Mouse (Mus musculus) forebrain, embryonic 16.5 days (tissue): ENCODE results near the gene Olfr430. TPM values are rescaled to one million over a fixed set of nuclear protein-coding genes. Genes with fewer than 3 reads are reported as not detected.
"Not testable (repeated sequence)": the region's sequence is repeated elsewhere in the genome, so short reads cannot be mapped to it uniquely, and the experiment has no call there.

ENCODE experiments used
- ATAC-seq: fragments of 200-750 bp; cut with Nextera tagmentation; 2 replicates; pipeline ENCODE4 v1.8.0; 2017; ENCODE audit warnings: mild to moderate bottlenecking, moderate library complexity
- H3K27ac ChIP-seq: fragments of 300-500 bp; sonication (generic); 2 replicates; pipeline ENCODE4 v1.5.1; 2014; ENCODE audit warnings: low read length, control low read depth
- H3K27me3 ChIP-seq: fragments of 300-500 bp; sonication (generic); replicated peaks from 2 replicates; pipeline ENCODE4 v1.6.1; 2014; ENCODE audit warnings: low read length; ENCODE audit not compliant: control insufficient read depth, insufficient read depth
- H3K36me3 ChIP-seq: fragments of 300-500 bp; sonication (generic); 2 replicates; pipeline ENCODE4 v1.6.1; 2014; ENCODE audit not compliant: control insufficient read depth, insufficient read depth
- H3K4me1 ChIP-seq: fragments of 300-500 bp; sonication (generic); replicated peaks from 2 replicates; pipeline ENCODE4 v1.6.1; 2014; ENCODE audit warnings: low read length; ENCODE audit not compliant: control insufficient read depth, insufficient read depth
- H3K4me2 ChIP-seq: fragments of 300-500 bp; sonication (generic); 2 replicates; pipeline ENCODE4 v1.6.1; 2014; ENCODE audit warnings: mild to moderate bottlenecking, low read length, control low read depth
- H3K4me3 ChIP-seq: fragments of 300-500 bp; sonication (generic); replicated peaks from 2 replicates; pipeline ENCODE4 v1.5.1; 2014; ENCODE audit warnings: mild to moderate bottlenecking, low read length, control low read depth
- H3K9ac ChIP-seq: fragments of 300-500 bp; sonication (generic); replicated peaks from 2 replicates; pipeline ENCODE4 v1.6.1; 2014; ENCODE audit warnings: low read depth, low read length, control low read depth
- H3K9me3 ChIP-seq: fragments of 300-500 bp; sonication (generic); 2 replicates; pipeline ENCODE4 v1.6.1; 2016; ENCODE audit warnings: low read length; ENCODE audit not compliant: control insufficient read depth
- WGBS: fragments of 180-500 bp; shearing (Covaris S2); extraction: QIAGEN DNeasy Blood & Tissue Kit; methylation state at CpG from one replicate; pipeline ENCODE4 v1.1.7; 2014; 5-methylcytosine and 5-hydroxymethylcytosine counted together
- polyA plus RNA-seq: library from polyadenylated mRNA; unstranded; fragments of >200 nt; fragmentation: Nextera tagmentation; extraction: Ambion mirVana; gene quantifications from 2 replicates; pipeline ENCODE4 v1.2.1, GENCODE M21; 2015

Gene Olfr430
- polyA plus RNA-seq, 1 experiment from 2014 or later = not detected

- not testable (repeated sequence) for H3K4me1 ChIP-seq, H3K27ac ChIP-seq, ATAC-seq, H3K9ac ChIP-seq, H3K9me3 ChIP-seq, H3K27me3 ChIP-seq, H3K4me2 ChIP-seq, H3K36me3 ChIP-seq, H3K4me3 ChIP-seq
- 84% methylated on average over 4 of the region's 4 CpGs for WGBS
These were observed 17.0 kb upstream of the Olfr430 start for GRCm38 (mm10) chr1:174049357-174049756.

DNA sequence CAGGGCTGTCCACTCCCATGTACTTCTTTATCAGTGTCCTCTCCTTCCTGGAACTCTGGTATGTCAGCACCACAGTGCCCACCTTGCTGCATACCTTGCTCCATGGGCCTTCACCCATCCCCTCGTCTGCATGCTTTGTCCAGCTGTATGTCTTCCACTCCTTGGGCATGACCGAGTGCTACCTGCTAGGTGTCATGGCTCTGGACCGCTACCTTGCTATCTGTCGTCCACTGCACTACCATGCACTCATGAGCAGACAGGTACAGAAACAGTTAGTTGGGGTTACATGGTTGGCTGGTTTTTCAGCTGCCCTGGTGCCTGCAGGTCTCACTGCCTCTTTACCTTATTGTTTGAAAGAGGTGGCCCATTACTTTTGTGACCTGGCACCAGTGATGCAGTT lies 15.9 kb upstream of the Olfr430 start:
- H3K9me3 ChIP-seq = no peaks in the 10 kb centered on the region
- ATAC-seq = no peak
- WGBS = 92% methylated on average over 4 of the region's 4 CpGs
- no peak overlapping the region for H3K9ac ChIP-seq
- no peak overlapping the region for H3K27ac ChIP-seq
- no peaks in the 10 kb centered on the region for H3K4me1 ChIP-seq
- H3K27me3 ChIP-seq = no peaks in the 10 kb centered on the region
- no peak overlapping the region for H3K4me3 ChIP-seq
- no peaks in the 10 kb centered on the region for H3K36me3 ChIP-seq
- H3K4me2 ChIP-seq = no peak overlapping the region

- H3K9me3 ChIP-seq = no peaks in the 10 kb centered on the region
- no peak for ATAC-seq
- H3K27ac ChIP-seq = no peak overlapping the region
- WGBS = 91% methylated on average over 4 of the region's 4 CpGs
- no peak overlapping the region for H3K4me3 ChIP-seq
- H3K4me2 ChIP-seq = no peak overlapping the region
- no peaks in the 10 kb centered on the region for H3K27me3 ChIP-seq
- H3K4me1 ChIP-seq = no peaks in the 10 kb centered on the region
- no peak overlapping the region for H3K9ac ChIP-seq
- H3K36me3 ChIP-seq = no peaks in the 10 kb centered on the region
These were observed 14.9 kb upstream of the Olfr430 start for GRCm38 (mm10) chr1:174051515-174051914.

DNA sequence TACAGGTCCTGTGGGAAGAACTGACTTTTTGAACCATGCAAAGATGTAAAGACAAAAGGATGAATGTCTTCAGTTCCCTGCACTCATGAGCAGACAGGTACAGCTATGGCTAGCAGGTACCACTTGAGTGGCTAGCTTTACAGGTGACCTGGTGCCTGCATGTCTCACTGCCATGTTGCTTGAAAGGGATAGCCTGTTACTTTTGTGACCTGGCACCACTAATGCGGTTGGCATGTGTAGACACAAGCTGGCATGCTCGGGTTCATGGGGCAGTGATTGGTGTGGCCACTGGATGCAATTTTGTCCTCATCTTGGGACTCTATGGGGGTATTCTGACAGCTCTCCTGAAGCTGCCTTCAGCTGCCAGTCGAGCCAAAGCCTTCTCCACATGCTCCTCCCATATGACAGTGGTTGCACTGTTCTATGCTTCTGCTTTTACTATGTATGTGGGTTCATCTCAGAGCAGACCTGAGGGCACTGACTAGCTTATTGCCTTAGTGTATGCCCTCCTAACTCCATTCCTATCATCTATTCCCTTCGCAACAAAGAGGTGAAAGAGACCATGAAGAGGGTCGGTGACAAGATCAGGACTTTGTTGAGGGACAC lies 14.4 kb upstream of the Olfr430 start:
- Histone ChIP-seq H3K4me2 (no peak overlapping the region), H3K4me3 (no peak overlapping the region), H3K27me3 (no peaks in the 10 kb centered on the region), H3K27ac (no peak overlapping the region), H3K36me3 (no peaks in the 10 kb centered on the region), H3K9ac (no peak overlapping the region), H3K4me1 (no peaks in the 10 kb centered on the region), H3K9me3 (no peaks in the 10 kb centered on the region)
- ATAC-seq = no peak
- WGBS = 83% methylated on average over 5 of the region's 5 CpGs

- WGBS = 89% methylated on average over 3 of the region's 3 CpGs
- Histone ChIP-seq H3K9ac (no peak overlapping the region), H3K4me1 (no peaks in the 10 kb centered on the region), H3K4me2 (no peak overlapping the region), H3K9me3 (no peaks in the 10 kb centered on the region), H3K27me3 (no peaks in the 10 kb centered on the region), H3K36me3 (no peaks in the 10 kb centered on the region), H3K4me3 (no peak overlapping the region), H3K27ac (no peak overlapping the region)
- ATAC-seq = no peak
These were observed 13.4 kb upstream of the Olfr430 start for GRCm38 (mm10) chr1:174052981-174053380.

GRCm38 (mm10) chr1:174055248-174055647 lies 11.2 kb upstream of the Olfr430 start:
- no peak overlapping the region for H3K9ac ChIP-seq
- H3K27me3 ChIP-seq = no peaks in the 10 kb centered on the region
- no peaks in the 10 kb centered on the region for H3K36me3 ChIP-seq
- no peak overlapping the region for H3K27ac ChIP-seq
- H3K9me3 ChIP-seq = no peaks in the 10 kb centered on the region; the same call in 1 of the 2 replicates
- ATAC-seq = no peak
- H3K4me3 ChIP-seq = no peak overlapping the region
- WGBS = 82% methylated on average over 2 of the region's 2 CpGs
- H3K4me1 ChIP-seq = no peaks in the 10 kb centered on the region
- H3K4me2 ChIP-seq = no peak overlapping the region

DNA sequence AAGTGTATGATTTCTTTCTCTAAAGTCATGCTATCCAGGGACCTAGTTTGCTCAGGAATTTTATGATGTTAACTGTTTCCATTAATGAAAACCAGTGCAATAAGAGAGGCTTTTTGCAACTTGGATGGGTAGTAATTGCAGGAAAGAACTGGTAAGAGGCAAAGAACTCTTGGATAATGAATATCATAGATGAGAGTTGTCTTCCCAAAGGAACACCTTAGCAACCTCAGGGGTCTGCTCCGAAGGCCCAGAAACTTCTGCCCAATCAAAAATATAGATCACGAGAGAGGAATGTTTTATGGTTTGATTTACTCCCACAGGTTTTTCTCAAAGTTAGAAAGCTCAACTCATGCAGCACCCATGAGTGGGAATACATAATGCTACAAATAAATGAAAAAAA lies 17.6 kb downstream of the Olfr430 start, which contains the start of gene Olfr429:
Olfr429 (plus strand) TSS at position 301 of the 400 bp plus-strand sequence.
- Histone ChIP-seq H3K4me3 (no peak within 1 kb of the TSS), H3K4me2 (no peak within 1 kb of the TSS), H3K9me3 (no peaks in the 10 kb centered on the region), H3K9ac (no peak within 1 kb of the TSS), H3K27me3 (no peaks in the 10 kb centered on the region), H3K27ac (no peak within 1 kb of the TSS), H3K4me1 (no peaks in the 10 kb centered on the region), H3K36me3 (no peaks in the 10 kb centered on the region)
- no peak for ATAC-seq
- 94% methylated on average over 2 of the region's 2 CpGs for WGBS

- H3K4me1 ChIP-seq = no peaks in the 10 kb centered on the region
- H3K9ac ChIP-seq = no peak within 1 kb of the TSS
- ATAC-seq = no peak
- no peak within 1 kb of the TSS for H3K4me2 ChIP-seq
- H3K27me3 ChIP-seq = no peaks in the 10 kb centered on the region
- H3K27ac ChIP-seq = no peak within 1 kb of the TSS
- no peak within 1 kb of the TSS for H3K4me3 ChIP-seq
- no peaks in the 10 kb centered on the region for H3K9me3 ChIP-seq
- H3K36me3 ChIP-seq = no peaks in the 10 kb centered on the region
- 86% methylated on average over 1 of the region's 1 CpGs for WGBS
These were observed 30.2 kb downstream of the Olfr430 start, which contains the start of gene Olfr427 for GRCm38 (mm10) chr1:174096591-174096990. Gene Olfr427 (plus strand): TSS chr1:174096891.

DNA sequence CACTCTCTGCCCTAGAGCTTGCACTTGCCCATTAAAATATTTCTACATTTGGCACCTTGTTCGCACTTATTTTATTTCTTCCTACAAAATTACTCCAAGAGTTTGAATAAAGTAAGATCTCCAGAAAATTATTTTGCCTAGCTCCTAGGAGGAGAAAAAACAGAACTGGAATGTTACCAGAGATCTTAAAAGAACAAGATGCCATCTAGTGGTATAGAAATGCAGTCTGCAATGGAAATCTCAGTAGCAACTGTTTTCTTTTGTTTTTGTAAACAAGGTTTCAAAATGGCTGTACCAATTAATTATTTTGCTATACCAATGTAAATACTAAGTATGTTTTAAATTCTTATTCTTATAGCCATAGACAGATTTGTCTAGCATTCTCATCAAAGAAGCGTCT lies 37.3 kb downstream of the Olfr430 start:
- Histone ChIP-seq H3K4me1 (no peaks in the 10 kb centered on the region), H3K9ac (no peak overlapping the region), H3K4me2 (no peak overlapping the region), H3K27me3 (no peaks in the 10 kb centered on the region), H3K36me3 (no peaks in the 10 kb centered on the region), H3K27ac (no peak overlapping the region), H3K4me3 (no peak overlapping the region), H3K9me3 (no peaks in the 10 kb centered on the region)
- no peak for ATAC-seq
- 61% methylated on average over 2 of the region's 2 CpGs for whole genome bisulfite sequencing

DNA sequence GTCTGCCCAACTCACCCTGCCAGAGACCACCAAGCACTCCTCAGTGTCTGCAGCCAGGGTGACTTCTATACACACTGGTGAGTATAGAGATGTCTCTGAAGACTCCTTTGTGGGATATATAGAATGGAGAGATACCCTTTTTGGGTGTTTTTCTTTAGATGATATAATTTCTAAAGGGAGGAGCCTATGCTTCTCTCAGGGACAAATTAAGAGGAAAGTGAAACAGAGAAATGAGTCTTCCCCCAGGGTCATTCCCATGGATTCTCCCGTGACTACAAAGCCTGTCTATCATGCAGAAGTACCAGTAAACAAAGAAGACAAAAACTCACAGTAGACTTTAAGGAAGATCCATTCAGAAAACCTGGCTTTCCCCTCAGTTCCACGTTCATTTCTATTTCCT lies 54.7 kb downstream of the Olfr430 start, which contains the start of gene Olfr231:
Olfr231 (minus strand) TSS at position 101 of the 400 bp plus-strand sequence.
- H3K4me2 ChIP-seq = no peak within 1 kb of the TSS
- H3K9me3 ChIP-seq = no peaks in the 10 kb centered on the region
- ATAC-seq = no peak
- no peak within 1 kb of the TSS for H3K27ac ChIP-seq
- H3K9ac ChIP-seq = no peak within 1 kb of the TSS
- WGBS = 53% methylated on average over 2 of the region's 2 CpGs
- H3K27me3 ChIP-seq = no peaks in the 10 kb centered on the region
- H3K4me3 ChIP-seq = no peak within 1 kb of the TSS
- no peaks in the 10 kb centered on the region for H3K4me1 ChIP-seq
- H3K36me3 ChIP-seq = no peaks in the 10 kb centered on the region
